Mouse (Mus musculus): ENCODE measurements around the gene Sh2d4b. TPM values are rescaled to one million over a fixed set of nuclear protein-coding genes. Genes with fewer than 3 reads are reported as not detected.
A peak's percentile ranks its signal among the peaks of the same experiment; 100 is the strongest.

The Sh2d4b gene
- total RNA-seq, 1 experiment from 2014 or later: 0.46 TPM

- ATAC-seq (replicated peaks; ENCODE audit: low read depth, poor library complexity, severe bottlenecking): no peak
Measured at GRCm38 (mm10) chr14:40864811-40865514, 28.1 kb downstream of the Sh2d4b start.

- no peak for ATAC-seq (replicated peaks; ENCODE audit: low read depth, poor library complexity, severe bottlenecking)
Measured at GRCm38 (mm10) chr14:40863659-40864058, 29.4 kb downstream of the Sh2d4b start.

- ATAC-seq (replicated peaks; ENCODE audit: low read depth, poor library complexity, severe bottlenecking): no peak
Measured at GRCm38 (mm10) chr14:40863022-40863421, 30.0 kb downstream of the Sh2d4b start.

GRCm38 (mm10) chr14:40852978-40853377 lies 40.1 kb downstream of the Sh2d4b start:
- ATAC-seq (replicated peaks; ENCODE audit: low read depth, poor library complexity, severe bottlenecking): no peak

- ATAC-seq (replicated peaks; ENCODE audit: low read depth, poor library complexity, severe bottlenecking): no peak
Measured at GRCm38 (mm10) chr14:40837397-40837796, 55.7 kb downstream of the Sh2d4b start.

GRCm38 (mm10) chr14:40830505-40830904 lies 62.6 kb downstream of the Sh2d4b start:
- no peak for ATAC-seq (replicated peaks; ENCODE audit: low read depth, poor library complexity, severe bottlenecking)

- no peak for ATAC-seq (replicated peaks; ENCODE audit: low read depth, poor library complexity, severe bottlenecking)
Measured at GRCm38 (mm10) chr14:40830094-40830493, 63.0 kb downstream of the Sh2d4b start.

GRCm38 (mm10) chr14:40818051-40818450 lies 75.0 kb downstream of the Sh2d4b start:
- 0 out of 2 replicates have a peak, but pooled peaks have one; percentile 47 for ATAC-seq (replicated peaks; ENCODE audit: low read depth, poor library complexity, severe bottlenecking)

GRCm38 (mm10) chr14:40816715-40817114 lies 76.4 kb downstream of the Sh2d4b start:
- ATAC-seq (replicated peaks; ENCODE audit: low read depth, poor library complexity, severe bottlenecking): no peak

GRCm38 (mm10) chr14:40791606-40792005 lies 101.5 kb downstream of the Sh2d4b start:
- ATAC-seq (replicated peaks; ENCODE audit: low read depth, poor library complexity, severe bottlenecking): peak; percentile 65

- peak; percentile 56; the same call in 1 of the 2 replicates for ATAC-seq (replicated peaks; ENCODE audit: low read depth, poor library complexity, severe bottlenecking)
Measured at GRCm38 (mm10) chr14:40789110-40789509, 104.0 kb downstream of the Sh2d4b start.

- no peak for ATAC-seq (replicated peaks; ENCODE audit: low read depth, poor library complexity, severe bottlenecking)
Measured at GRCm38 (mm10) chr14:40769097-40770090, 123.7 kb downstream of the Sh2d4b start.

Other genes starting within 250 kb of the Sh2d4b start
- gene Tspan14, start 73.5 kb upstream of the Sh2d4b start, total RNA-seq (2017): 46.6 and 49.2 TPM in 2 replicates
- gene Fam213a, start 120.5 kb upstream of the Sh2d4b start, total RNA-seq (2017): 26.4 and 32.5 TPM in 2 replicates
- gene Dydc2, start 175.9 kb upstream of the Sh2d4b start, total RNA-seq (2017): not detected in 2 replicates
- not detected in 2 replicates for gene Dydc1, start 179.6 kb upstream of the Sh2d4b start, total RNA-seq (2017)
- not detected in 2 replicates for gene Mat1a, start 211.8 kb upstream of the Sh2d4b start, total RNA-seq (2017)
- not detected in 2 replicates for gene Sftpa1, start 238.5 kb upstream of the Sh2d4b start, total RNA-seq (2017)

Measured in common myeloid progenitor, adult 5-6 weeks (primary cell).